Mouse (Mus musculus) CD4-positive, CD25-positive, alpha-beta regulatory T cell, adult 2 months (primary cell): ENCODE measurements around the gene Tcte2.
"Not testable (repeated sequence)": the region's sequence is repeated elsewhere in the genome, so short reads cannot be mapped to it uniquely, and the experiment has no call there.

Experiments used
- DNase-seq: peaks from one replicate; pipeline ENCODE4 v3.0.0-alpha.2; 2012; ENCODE audit warnings: low read depth, low spot score

Gene Tcte2

DNA sequence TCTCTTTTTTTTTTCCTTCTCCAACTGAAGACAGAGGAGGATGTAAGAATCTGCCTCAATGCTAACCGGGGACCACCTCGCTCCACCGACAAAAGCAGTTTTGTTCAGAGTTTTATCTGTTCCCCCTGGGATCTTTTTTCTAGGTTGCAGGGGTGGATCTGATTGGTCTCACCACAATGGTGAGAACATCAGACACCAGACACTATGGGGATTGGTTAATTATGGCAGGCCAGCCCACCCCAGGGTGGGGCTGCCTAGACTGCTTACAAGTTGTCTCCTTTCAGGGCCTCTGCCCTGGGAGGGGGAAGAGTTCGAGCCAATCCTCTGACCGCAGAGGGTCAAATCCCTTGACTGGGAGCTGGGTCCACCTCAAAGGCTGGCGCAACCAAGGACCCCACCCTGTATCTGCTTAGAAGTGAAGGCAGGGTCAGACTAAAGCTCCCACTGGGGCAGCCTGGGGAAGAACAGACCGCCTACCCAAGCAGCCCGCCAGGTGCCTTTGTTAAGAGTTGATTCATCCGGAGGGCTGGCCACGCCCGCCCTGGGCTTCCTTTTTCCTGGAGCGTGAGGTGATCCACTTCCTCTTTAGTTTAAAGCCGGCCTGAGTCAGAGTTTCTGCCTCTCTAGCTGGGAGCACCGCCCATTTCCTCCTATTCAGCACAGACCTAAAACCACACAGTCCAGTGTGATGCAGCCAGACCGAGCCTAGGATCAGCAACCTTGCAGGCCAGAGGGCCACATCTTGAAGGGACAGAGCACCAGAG lies 78.0 kb downstream of the Tcte2 start:
- DNase-seq, result peak; percentile 82

DNA sequence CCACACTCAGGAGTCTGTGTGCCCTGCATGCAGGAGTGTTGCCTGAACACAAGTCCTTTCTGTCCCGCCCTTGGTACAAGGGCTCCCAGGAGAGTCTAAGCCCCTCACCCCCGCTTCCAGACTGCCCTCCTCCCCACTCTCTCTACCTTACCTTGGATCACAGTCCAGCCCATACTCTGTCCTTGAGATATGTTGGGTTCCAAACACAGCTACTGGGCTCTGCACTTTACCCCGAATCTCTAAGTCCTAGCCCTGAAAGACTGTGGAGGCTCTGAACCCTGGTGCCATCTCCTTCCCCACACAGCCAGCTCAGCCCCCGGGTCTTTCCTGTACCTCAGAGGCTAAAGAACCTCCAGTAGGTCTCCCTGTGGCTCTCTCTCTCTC lies 78.6 kb downstream of the Tcte2 start:
- DNase-seq, result no peak

- DNase-seq, result peak; percentile 61
Observed at GRCm38 (mm10) chr17:13682378-13683026, 79.1 kb downstream of the Tcte2 start.

DNA sequence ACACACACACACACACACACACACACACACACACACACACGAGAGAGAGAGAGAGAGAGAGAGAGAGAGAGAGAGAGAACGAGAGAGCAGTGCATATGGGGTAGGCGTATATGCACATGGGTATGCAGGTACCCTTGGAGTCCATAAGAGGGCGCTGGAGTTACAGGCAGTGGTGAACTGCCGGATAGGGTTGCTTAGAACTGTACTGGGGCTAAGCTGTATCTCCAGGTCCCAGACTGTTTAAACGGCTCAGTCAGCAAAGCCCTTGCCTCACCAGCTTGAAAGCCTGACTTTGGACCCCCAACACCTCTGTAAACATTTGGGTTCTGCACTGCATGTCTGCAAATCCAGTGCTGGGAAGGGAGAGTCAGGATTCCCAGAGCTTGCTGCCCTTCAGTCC lies 79.9 kb downstream of the Tcte2 start:
- peak; percentile 33 for DNase-seq

DNA sequence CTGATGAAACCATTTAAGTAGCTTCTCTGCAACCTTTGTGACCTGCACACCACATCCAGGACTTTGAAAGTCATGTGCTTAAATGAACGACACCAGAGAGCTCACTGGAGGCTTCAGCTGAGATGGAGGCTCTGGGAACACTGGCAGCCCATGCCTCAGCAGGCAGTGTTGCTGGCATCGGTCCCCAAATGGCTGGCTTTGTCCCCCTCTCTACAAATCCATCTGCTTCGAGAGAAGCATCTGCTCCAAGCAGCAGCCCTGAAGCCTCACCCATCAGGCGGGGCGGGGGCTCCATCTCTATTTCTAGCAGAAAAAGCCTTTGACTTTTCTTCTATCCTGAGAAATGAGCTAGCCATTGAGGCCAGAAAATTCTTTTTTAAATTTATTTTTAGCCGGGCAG lies 80.5 kb downstream of the Tcte2 start:
- no peak for DNase-seq

GRCm38 (mm10) chr17:13680318-13680717 lies 81.3 kb downstream of the Tcte2 start:
- no peak for DNase-seq

- DNase-seq, result no peak
Observed at GRCm38 (mm10) chr17:13679725-13680124, 81.9 kb downstream of the Tcte2 start.

- DNase-seq, result no peak
Observed at GRCm38 (mm10) chr17:13677225-13678148, 84.1 kb downstream of the Tcte2 start.

DNA sequence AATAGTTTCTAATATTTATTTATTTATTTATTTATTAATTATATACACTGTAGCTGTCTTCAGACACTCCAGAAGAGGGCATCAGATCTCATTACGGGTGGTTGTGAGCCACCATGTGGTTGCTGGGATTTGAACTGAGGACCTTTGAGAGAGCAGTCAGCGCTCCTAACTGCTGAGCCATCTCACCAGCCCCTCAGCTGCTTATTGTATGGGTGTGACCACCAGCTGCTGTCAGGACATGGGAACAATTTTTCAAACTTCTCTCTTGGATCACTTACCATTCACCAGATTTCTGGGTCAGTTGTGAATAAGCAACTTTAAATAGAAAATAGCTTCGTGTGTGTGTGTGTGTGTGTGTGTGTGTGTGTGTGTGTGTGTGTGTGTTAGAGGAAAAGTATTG lies 85.5 kb downstream of the Tcte2 start:
- not testable (repeated sequence) for DNase-seq

DNA sequence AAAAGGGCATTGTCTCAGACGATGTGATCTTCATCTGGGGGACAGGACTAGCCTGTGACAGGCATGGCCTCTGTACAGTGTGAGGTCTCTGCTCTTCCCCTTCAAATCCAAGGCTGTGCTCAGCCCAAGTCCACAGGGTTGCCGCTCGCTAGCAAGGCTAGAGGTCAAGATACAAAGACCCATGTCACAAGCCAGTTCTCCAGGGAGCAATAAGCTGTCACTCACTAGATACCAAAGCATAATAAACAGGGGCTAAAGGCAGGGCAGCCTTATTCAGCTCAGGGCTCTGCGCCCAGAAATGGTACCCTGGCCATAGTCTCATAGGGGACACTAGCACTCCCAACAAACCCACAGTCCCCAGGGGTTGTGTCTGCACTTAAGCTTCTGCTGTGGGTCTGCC lies 86.0 kb downstream of the Tcte2 start:
- no peak for DNase-seq

GRCm38 (mm10) chr17:13674695-13675306 lies 86.8 kb downstream of the Tcte2 start:
- no peak for DNase-seq

DNA sequence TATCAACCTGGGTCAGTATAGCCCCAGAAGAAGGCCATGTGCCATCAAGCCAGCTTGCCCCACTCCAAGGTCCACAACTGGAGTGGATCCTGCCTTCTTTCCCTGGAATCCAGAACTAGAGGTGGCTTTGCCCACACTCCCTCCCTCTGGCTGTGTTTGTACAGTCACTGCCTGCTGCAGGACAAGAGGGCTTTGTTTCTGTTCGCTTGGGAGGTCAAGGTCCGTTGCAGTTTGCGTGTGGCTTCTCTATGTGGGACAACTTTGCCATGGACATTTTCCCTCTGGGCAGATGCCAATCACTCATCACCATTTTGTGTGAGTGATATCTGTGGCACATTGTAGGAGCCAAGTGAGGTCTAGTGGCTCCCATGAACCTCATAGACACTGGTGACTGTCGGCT lies 89.9 kb downstream of the Tcte2 start:
- no peak for DNase-seq

GRCm38 (mm10) chr17:13670227-13670626 lies 91.4 kb downstream of the Tcte2 start:
- no peak for DNase-seq

- no peak for DNase-seq
Observed at GRCm38 (mm10) chr17:13669206-13669605, 92.4 kb downstream of the Tcte2 start.

DNA sequence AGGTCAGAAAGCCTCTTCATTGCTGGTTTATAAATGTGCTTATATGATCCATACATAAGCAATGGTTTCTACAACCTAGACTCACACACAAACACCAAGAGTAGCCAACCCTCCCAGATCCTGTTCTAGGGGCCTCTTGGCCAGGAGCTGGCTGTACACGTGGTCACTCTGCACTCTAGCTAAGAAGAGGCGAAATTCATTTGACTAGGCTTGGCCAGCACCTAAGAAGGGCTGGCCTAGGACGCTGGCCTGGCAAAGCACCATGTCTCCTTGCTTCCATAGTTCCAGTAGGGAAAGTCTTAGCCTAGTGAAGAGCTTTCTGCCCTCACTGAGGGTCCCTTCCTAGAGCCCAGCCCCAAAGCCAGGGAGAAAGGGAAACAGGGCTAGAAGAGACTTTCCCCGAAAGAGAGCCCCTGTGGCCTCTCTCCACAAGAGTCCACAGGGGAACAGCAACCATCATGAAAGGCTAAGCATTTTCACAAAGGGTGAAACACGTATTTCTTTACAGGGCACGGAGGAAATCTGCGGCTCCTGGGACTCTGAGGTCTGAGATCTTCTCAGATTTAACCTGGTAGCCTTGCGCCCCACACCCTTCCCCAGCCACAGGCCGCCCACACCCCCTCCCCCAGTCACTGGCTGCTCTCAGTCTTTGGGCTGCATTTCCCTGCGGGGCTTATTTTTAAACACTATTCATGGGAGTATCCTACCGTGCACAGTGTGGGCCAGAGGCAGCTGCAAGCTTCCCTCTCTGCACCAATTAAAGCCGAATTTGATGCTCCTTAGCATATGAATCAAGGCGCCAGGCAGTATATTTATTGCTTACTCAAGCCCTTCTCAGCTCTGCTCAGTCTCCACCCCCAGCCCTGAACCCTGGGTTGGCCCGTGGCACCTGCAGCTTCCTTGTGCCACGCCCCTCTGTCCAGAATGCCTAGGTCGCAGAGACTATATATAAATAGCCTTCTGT lies 93.3 kb downstream of the Tcte2 start:
- peak; percentile 25 for DNase-seq

DNA sequence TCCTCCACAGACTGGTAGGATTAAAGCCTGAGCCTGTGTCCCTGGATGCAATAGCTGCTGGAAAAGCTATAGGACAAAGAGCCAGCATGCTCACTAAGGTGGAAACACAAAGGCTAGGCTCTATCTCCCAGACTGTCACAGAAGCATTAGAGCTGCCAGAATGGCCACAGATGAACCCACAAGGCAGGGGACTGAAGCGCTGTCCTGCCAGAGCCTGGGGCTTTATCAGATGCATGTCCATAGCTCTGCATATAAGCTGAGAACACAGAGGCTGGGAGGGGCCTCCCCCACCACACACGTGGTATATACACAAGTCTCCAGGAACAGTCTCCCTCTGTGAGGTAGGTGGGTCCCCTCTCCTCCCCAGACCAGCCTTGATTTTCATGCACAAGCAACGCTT lies 94.6 kb downstream of the Tcte2 start:
- DNase-seq, result no peak

DNA sequence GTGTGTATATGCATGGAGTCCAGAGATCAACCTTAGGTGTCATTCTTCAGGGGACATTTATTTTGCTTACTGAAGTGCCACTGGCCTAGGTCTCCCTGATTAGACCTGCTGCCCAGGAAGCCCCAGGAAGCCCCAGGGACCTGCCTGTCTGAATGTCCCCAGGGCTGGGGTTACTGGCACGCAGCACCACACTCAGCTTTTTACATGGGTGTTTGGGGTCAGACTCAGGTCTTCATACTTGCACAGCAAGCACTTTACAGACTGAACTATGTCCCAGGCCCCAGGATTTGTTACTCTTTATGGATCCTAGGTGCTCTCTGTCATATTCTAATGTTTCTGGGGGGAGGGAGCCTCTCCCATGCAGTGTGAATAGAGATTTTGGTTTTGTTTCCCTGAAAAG lies 95.9 kb downstream of the Tcte2 start:
- DNase-seq, result no peak

DNA sequence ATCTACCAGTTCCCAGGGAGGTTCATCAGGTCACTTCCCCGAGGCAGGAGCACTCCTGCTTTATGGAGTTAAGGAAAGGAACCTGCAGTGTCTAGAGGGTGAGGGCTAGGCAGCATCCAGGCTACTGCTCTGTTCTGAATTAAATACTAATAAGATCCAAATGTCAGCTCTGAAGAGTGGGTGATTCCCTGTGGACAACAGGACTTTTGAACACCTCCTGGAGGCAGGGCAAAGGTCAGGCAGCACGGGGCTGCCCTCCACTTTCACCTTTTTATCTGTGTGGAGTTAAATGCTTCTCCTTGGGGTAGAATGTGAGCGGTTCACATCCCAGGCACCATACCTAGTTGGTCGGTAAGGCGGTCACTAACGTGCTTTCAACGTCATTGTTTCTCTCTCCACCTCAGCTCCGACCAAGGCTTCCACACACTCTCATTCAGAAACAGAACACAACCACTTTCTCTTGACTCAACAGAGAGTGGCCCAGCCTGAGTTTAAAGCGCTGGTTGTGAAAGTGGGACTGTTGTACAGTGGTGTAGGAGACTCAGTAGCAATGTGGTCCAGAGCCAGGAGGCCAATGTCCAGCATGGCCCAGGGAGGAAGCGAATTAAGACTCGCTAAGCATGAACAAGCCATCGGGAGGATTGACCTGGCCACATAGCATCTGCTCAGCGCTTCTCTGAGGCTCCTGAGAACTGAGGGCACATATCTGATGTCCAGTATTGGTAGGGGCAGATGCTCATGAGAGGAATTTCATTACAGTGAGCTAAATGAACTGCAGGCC lies 98.0 kb downstream of the Tcte2 start:
- no peak for DNase-seq
